Mouse (Mus musculus) erythroblast, adult 5-6 weeks (primary cell): ENCODE measurements around the gene Eml5. TPM values are rescaled to one million over a fixed set of nuclear protein-coding genes. Genes with fewer than 3 reads are reported as not detected.

Experiments used
- ATAC-seq: replicated peaks from 2 replicates; pipeline ENCODE4 v1.8.0; 2016; ENCODE audit warnings: moderate number of reproducible peaks, mild to moderate bottlenecking, moderate TSS enrichment, inconsistent platforms; ENCODE audit not compliant: poor library complexity, low FRiP score, severe bottlenecking
- total RNA-seq, 2 experiments: library from RNA; stranded (forward) in 1 of 2; stranded (reverse) in 1 of 2; fragments of 150-400 nt in 1 of 2; fragments of 200-764, 138-1000 nt in 1 of 2; gene quantifications; 2 replicates each; pipeline versions ENCODE4 v1.2.3 to v1.2.4; 2015 to 2017; ENCODE audit warnings: low replicate concordance in 2 of 2

Eml5 gene
- total RNA-seq, 2 experiments from 2014 or later, result 2.5 to 2.6 TPM

DNA sequence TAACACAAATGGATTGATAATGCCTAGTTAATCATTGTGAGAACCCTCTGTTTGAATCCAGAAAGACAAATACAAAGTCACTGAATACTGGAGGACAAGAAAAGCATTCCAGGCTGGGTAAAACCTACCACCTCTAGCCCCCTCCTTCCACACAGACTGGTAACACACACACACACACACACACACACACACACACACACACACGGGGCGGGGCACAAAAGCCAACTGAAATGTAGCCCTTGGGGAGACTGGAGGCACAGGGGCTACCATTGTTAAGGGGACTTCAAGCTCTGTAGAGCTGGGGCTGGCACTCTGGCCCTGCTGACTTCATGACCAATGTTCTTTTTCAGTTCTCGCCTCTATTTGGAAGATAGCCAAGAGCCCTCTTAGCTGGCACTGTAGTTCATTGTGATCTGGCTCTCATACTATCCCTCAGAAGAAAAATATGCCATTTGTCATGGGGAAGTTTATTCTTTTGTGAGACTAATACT is 160.2 kb downstream of the Eml5 start:
- ATAC-seq, result no peak

DNA sequence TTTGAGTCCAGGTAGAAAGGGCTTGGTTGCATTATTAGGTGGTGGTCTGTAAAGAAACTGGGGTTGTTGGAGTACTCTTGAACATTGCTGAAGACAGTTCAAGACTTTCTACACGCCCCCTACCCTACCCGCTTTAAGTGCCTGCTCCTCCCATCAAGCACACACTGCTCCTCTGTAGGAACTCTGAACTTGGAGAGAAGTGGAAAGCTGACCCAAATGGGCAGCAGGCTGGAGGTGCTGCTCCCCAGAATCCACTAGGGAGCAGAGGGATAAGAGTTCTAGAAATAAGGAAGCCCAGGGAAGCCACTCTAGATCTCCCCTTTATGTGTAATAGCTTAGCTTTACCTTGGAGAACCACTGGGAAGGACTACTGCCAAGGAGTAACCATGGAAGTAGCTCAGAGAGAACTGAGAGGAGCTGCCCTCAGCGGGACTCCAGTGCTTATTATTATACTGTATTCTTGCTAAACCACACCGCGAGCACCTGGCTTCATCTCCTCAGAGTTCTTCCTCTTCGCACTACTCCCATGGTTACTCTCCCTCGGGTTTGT is 163.4 kb downstream of the Eml5 start:
- no peak for ATAC-seq

GRCm38 (mm10) chr12:98736951-98737800 is 164.1 kb downstream of the Eml5 start, which contains the start of gene Ptpn21:
TSS of gene Ptpn21 (minus strand) at chr12:98737405.
- ATAC-seq, result no peak

Other genes starting within 250 kb of the Eml5 start
- 0.21 and 0.58 TPM in 2 replicates for gene Ptpn21, start 164.1 kb downstream of the Eml5 start, total RNA-seq (2015; ENCODE audit: low replicate concordance)
- 0.70 and 2.2 TPM in 2 replicates for gene Ptpn21, start 164.1 kb downstream of the Eml5 start, total RNA-seq (2017; ENCODE audit: low replicate concordance)
- gene Zc3h14, start 154.5 kb downstream of the Eml5 start, total RNA-seq (2015; ENCODE audit: low replicate concordance), result 50.4 and 53.4 TPM in 2 replicates
- 38.3 and 39.4 TPM in 2 replicates for gene Zc3h14, start 154.5 kb downstream of the Eml5 start, total RNA-seq (2017; ENCODE audit: low replicate concordance)
- 2.1 TPM in 1 of 2 replicates, not detected in the other for gene Ttc8, start 19.1 kb upstream of the Eml5 start, total RNA-seq (2015; ENCODE audit: low replicate concordance)
- gene Ttc8, start 19.1 kb upstream of the Eml5 start, total RNA-seq (2017; ENCODE audit: low replicate concordance), result 0.34 and 2.2 TPM in 2 replicates